Mouse (Mus musculus): ENCODE data around the gene Sdk2. TPM values are rescaled to one million over a fixed set of nuclear protein-coding genes. Genes with fewer than 3 reads are reported as not detected.

Sdk2 gene
- total and polyA plus RNA-seq, 2 experiments from 2014 or later: 1.9 to 18.5 TPM

GRCm38 (mm10) chr11:113981732-113982503 is 84.9 kb downstream of the Sdk2 start:
- no peak overlapping the region for H3K27ac ChIP-seq (ENCODE audit: low read depth, low read length)
- H3K4me3 ChIP-seq (ENCODE audit: low read depth, low read length): no peak overlapping the region
- 4% methylated on average over 7 of the region's 7 CpGs for WGBS
- ATAC-seq (peak; percentile 76), DNase-seq (peak; percentile 74)
- H3K27me3 ChIP-seq (ENCODE audit: insufficient read depth, low read length): no peaks in the 10 kb centered on the region
- H3K4me1 ChIP-seq (ENCODE audit: insufficient read depth): peaks cover 5% of the 10 kb centered on the region; the same call in 1 of the 2 replicates
- H3K9me3 ChIP-seq (ENCODE audit: low read length): no peaks in the 10 kb centered on the region
- no peak overlapping the region for H3K4me2 ChIP-seq (ENCODE audit: low read depth)
- no peak overlapping the region for H3K9ac ChIP-seq
- H3K36me3 ChIP-seq (ENCODE audit: insufficient read depth): no peaks in the 10 kb centered on the region
- TF ChIP-seq CTCF (IDR thresholded peaks at IDR 0.05; ENCODE audit: low read depth): 0 out of 2 replicates have a peak, but pooled peaks have one; percentile 15

GRCm38 (mm10) chr11:113981088-113981487 is 85.8 kb downstream of the Sdk2 start:
- no peaks in the 10 kb centered on the region for H3K9me3 ChIP-seq (ENCODE audit: low read length)
- TF ChIP-seq CTCF (IDR thresholded peaks at IDR 0.05; ENCODE audit: low read depth): no peak
- H3K4me1 ChIP-seq (ENCODE audit: insufficient read depth): peaks cover 5% of the 10 kb centered on the region; the same call in 1 of the 2 replicates
- DNase-seq: no peak
- H3K4me3 ChIP-seq (ENCODE audit: low read depth, low read length): no peak overlapping the region
- H3K27me3 ChIP-seq (ENCODE audit: insufficient read depth, low read length): no peaks in the 10 kb centered on the region
- no peaks in the 10 kb centered on the region for H3K36me3 ChIP-seq (ENCODE audit: insufficient read depth)
- H3K4me2 ChIP-seq (ENCODE audit: low read depth): no peak overlapping the region
- H3K27ac ChIP-seq (ENCODE audit: low read depth, low read length): no peak overlapping the region
- WGBS: 35% methylated on average over 6 of the region's 6 CpGs
- no peak for ATAC-seq
- H3K9ac ChIP-seq: no peak overlapping the region

GRCm38 (mm10) chr11:113978318-113978717 is 88.5 kb downstream of the Sdk2 start:
- H3K4me3 ChIP-seq (ENCODE audit: low read depth, low read length): no peak overlapping the region
- H3K4me2 ChIP-seq (ENCODE audit: low read depth): no peak overlapping the region
- no peak overlapping the region for H3K27ac ChIP-seq (ENCODE audit: low read depth, low read length)
- H3K36me3 ChIP-seq (ENCODE audit: insufficient read depth): no peaks in the 10 kb centered on the region
- DNase-seq (no peak), ATAC-seq (no peak)
- H3K4me1 ChIP-seq (ENCODE audit: insufficient read depth): peaks cover 5% of the 10 kb centered on the region; the same call in 1 of the 2 replicates
- H3K9me3 ChIP-seq (ENCODE audit: low read length): no peaks in the 10 kb centered on the region
- no peak for TF ChIP-seq CTCF (IDR thresholded peaks at IDR 0.05; ENCODE audit: low read depth)
- no peaks in the 10 kb centered on the region for H3K27me3 ChIP-seq (ENCODE audit: insufficient read depth, low read length)
- H3K9ac ChIP-seq: no peak overlapping the region
- WGBS: over 99% methylated on average over 12 of the region's 12 CpGs

DNA sequence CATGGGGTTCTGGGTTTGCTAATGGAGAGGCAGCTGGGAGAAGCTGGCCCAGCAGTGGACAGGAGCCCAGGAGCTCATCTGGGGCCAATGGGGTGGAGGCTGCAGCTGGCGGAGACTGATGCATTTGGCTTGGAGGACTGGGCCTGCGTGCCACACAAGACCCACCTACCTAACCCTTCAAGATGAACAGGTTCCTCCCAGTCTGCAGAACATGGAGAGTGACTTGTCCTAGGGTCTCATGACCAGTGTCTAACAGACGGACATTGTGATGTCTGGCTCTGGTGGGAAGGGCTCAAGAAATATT is 91.2 kb downstream of the Sdk2 start:
- ATAC-seq: no peak
- no peaks in the 10 kb centered on the region for H3K27me3 ChIP-seq (ENCODE audit: insufficient read depth, low read length)
- no peak overlapping the region for H3K4me2 ChIP-seq (ENCODE audit: low read depth)
- TF ChIP-seq CTCF (IDR thresholded peaks at IDR 0.05; ENCODE audit: low read depth): no peak
- DNase-seq: no peak
- H3K27ac ChIP-seq (ENCODE audit: low read depth, low read length): no peak overlapping the region
- H3K4me3 ChIP-seq (ENCODE audit: low read depth, low read length): no peak overlapping the region
- no peaks in the 10 kb centered on the region for H3K9me3 ChIP-seq (ENCODE audit: low read length)
- 61% methylated on average over 3 of the region's 3 CpGs for WGBS
- peaks cover 14% of the 10 kb centered on the region for H3K4me1 ChIP-seq (ENCODE audit: insufficient read depth)
- H3K9ac ChIP-seq: no peak overlapping the region
- no peaks in the 10 kb centered on the region for H3K36me3 ChIP-seq (ENCODE audit: insufficient read depth)

DNA sequence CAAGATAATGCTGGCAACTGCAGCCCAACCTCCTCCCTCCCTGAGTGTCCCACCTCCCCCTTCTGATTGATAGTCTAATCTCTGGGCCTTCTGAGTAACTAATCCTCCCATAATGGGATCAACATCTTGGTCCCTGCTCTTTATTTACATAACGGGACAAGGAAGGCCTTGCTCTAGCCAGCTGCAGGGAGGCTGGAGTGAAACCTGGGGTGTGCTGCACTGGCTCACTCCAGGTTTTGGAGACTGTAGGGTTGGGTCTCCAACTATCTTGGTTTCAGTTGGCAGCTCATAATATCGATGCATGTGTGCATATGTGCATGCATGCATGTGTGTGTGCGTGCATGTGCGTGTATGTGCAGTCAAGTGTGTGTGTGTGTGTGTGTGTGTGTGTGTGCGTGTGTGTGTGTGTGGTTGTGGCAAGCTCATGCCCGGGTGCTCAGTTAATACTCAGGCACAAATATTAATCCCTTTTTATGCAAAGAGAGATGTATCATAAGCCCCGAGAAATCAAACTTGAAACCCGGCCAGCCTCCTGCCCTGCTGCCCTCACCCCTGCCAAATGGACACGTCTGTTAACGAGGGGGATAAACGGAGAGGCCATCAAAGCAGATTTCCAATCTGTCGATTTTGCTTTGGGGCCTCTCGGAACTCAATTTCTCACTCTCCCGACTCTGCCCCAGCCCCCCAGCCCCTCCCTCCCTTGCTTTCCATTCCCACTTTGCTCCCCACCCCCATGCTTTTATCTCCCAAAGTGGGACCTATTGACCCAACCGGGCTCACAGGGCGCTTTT is 91.8 kb downstream of the Sdk2 start:
- no peak overlapping the region for H3K4me2 ChIP-seq (ENCODE audit: low read depth)
- H3K27me3 ChIP-seq (ENCODE audit: insufficient read depth, low read length): no peaks in the 10 kb centered on the region
- H3K36me3 ChIP-seq (ENCODE audit: insufficient read depth): no peaks in the 10 kb centered on the region
- peaks cover 14% of the 10 kb centered on the region for H3K4me1 ChIP-seq (ENCODE audit: insufficient read depth)
- H3K9ac ChIP-seq: no peak overlapping the region
- no peak for TF ChIP-seq CTCF (IDR thresholded peaks at IDR 0.05; ENCODE audit: low read depth)
- 28% methylated on average over 16 of the region's 16 CpGs for WGBS
- no peak overlapping the region for H3K4me3 ChIP-seq (ENCODE audit: low read depth, low read length)
- DNase-seq (no peak), ATAC-seq (no peak)
- no peak overlapping the region for H3K27ac ChIP-seq (ENCODE audit: low read depth, low read length)
- no peaks in the 10 kb centered on the region for H3K9me3 ChIP-seq (ENCODE audit: low read length)

DNA sequence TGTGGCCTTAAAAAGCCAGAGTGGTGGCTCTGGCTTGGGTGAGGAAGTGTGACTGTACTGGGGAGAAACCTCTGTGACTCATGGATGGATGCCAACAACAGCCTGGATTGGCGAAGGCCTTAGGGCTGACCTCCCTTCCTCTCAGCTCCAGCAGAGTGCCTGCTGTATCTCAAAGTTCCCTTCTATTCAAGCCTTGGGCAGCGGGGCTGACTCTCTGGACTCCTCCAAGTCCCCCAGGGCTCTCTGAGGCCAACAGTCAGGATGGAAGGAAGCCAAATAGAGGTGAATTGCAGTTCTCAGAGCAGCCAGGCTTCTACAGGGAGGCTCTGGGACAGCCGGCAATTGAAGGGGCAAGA is 94.4 kb downstream of the Sdk2 start:
- Histone ChIP-seq H3K4me1 (ENCODE audit: insufficient read depth) (peaks cover 14% of the 10 kb centered on the region), H3K9ac (no peak overlapping the region; the same call in 1 of the 2 replicates), H3K27ac (ENCODE audit: low read depth, low read length) (no peak overlapping the region), H3K27me3 (ENCODE audit: insufficient read depth, low read length) (no peaks in the 10 kb centered on the region), H3K4me3 (ENCODE audit: low read depth, low read length) (no peak overlapping the region), H3K9me3 (ENCODE audit: low read length) (no peaks in the 10 kb centered on the region), H3K36me3 (ENCODE audit: insufficient read depth) (no peaks in the 10 kb centered on the region), H3K4me2 (ENCODE audit: low read depth) (no peak overlapping the region)
- WGBS: 40% methylated on average over 3 of the region's 3 CpGs
- ATAC-seq (no peak), DNase-seq (no peak)
- no peak for TF ChIP-seq CTCF (IDR thresholded peaks at IDR 0.05; ENCODE audit: low read depth)

Data from forebrain, postnatal 0 days (tissue).